Mouse (Mus musculus) liver, adult 2 months (tissue): ENCODE data around the gene Hyal2.

Source experiments
- CTCF ChIP-seq: fragments of 200-500 bp; IDR thresholded peaks from 2 replicates; pipeline ENCODE4 v1.5.1; 2011; ENCODE audit warnings: low read depth, low read length, control low read depth
- POLR2A ChIP-seq: fragments of 200-500 bp; IDR thresholded peaks from 2 replicates; pipeline ENCODE4 v1.6.1; 2011; ENCODE audit warnings: low read length, control low read depth; ENCODE audit not compliant: insufficient read depth; ENCODE audit errors: extremely low read depth

- no peak for TF ChIP-seq POLR2A
- no peak for TF ChIP-seq CTCF
These were observed 3.1 kb downstream of the Hyal2 start for GRCm38 (mm10) chr9:107570845-107571244.
